Mouse (Mus musculus): ENCODE measurements at regions not wholly inside any gene's neighbourhood (a gene's known extent, or its start where the extent isn't known, plus 50 kb on each side); places are given as distances from the start of the nearest gene placed in this dataset.

- intact Hi-C loops (cut with DNase I) = no loop called here
Measured at GRCm38 (mm10) chrX:14091661-14092060, 119.3 kb upstream of the H2al1n start.

GRCm38 (mm10) chrX:14133571-14133970, 77.4 kb upstream of the H2al1n start:
- no peak for DNase-seq
- intact Hi-C loops (cut with DNase I) = no loop called here

More at GRCm38 (mm10) chrX:14091661-14092060, 119.3 kb upstream of the H2al1n start:
- DNase-seq = no peak

- intact Hi-C loops (cut with DNase I) = no loop called here
- no peak for DNase-seq
Measured at GRCm38 (mm10) chrX:14134600-14134999, 76.3 kb upstream of the H2al1n start.

- intact Hi-C loops (cut with DNase I) = no loop called here
- DNase-seq = peak; percentile 28 to 34
Measured at GRCm38 (mm10) chrX:14138481-14138880, 72.5 kb upstream of the H2al1n start.

Measured in heart, postnatal 10 days (tissue).